Mouse (Mus musculus) bone marrow, adult 2 months (tissue): ENCODE results near the gene Scn2b.

Experiments
- CTCF ChIP-seq: fragments of 200-500 bp; IDR thresholded peaks from 2 replicates; pipeline ENCODE4 v1.5.1; 2011; ENCODE audit warnings: low read length, control low read depth; ENCODE audit not compliant: control insufficient read depth, insufficient read depth
- POLR2A ChIP-seq: fragments of 200-500 bp; IDR thresholded peaks from 2 replicates; pipeline ENCODE4 v1.6.1; 2011; ENCODE audit warnings: low read depth, mild to moderate bottlenecking, control low read depth, low read length, borderline replicate concordance; ENCODE audit not compliant: control insufficient read depth

DNA sequence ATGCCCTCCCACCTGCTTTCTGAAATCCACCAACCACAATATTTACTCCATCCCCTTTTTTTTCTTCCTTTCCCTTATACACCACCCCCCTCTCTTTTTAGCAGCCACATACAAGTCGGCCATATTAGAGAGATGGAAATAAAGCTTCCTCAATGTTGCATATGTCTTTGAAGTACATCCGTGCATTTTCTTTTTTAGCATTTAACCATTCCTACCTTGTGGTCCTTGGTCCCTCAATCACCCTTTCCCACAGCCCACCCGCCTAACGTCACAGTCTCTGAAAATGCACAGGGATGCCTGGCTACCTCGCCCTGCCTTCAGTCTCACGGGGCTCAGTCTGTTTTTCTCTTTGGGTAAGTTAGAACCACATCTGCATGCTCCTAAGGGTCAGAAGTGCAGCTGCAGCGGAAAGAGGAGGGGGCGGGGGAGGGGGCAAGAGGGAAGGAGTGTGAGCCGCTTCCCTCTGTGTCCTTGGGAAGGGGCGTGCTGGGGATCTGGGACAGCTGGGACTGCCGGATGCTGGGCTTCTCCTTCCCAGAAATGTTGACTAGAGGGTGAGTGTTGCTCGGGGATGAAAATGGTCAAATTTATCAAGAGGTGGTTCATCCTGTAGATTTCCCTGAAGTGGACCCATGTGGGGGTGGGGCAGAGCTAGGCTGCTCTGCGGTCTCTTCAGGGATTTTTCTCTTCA, at the start of gene Scn2b:
- TF ChIP-seq CTCF = no peak
- TF ChIP-seq POLR2A = no peak
